Mouse (Mus musculus) WW6 (cell line): Measurements from ENCODE around the gene Tpcn1.

Source experiments
- DNase-seq: peaks from one replicate; pipeline ENCODE4 v3.0.0-alpha.2; 2013; ENCODE audit warnings: low read depth, low spot score

Tpcn1 gene

DNA sequence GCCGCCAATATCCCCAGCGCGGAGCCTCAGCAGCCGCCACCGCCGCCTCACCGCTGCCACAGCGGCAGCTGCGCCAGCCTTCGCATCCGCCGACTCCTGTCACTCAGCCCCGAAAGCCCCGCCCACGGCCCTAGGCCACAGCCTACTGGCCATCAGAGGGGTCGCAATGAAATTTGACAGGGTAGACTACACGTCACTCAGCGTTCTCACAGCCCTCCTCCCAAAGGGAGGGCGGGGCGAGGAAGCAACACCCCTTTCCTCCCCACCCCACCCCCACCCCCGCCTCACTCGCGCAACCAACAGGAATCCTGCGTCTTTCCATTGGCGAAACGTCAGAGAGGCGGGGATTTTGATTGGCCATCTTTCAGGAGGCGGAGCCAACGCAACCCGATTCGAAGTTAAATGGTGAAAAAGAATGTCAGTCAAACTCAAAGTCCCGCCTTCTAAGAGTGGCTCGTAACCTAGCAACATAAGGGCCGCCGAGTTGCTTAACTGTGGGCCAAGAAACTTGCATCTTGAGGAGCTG is at the start of gene Tpcn1, which contains the start of gene Iqcd:
Tpcn1 (minus strand) TSS at position 105 of the 526 bp plus-strand sequence.
Iqcd (plus strand) TSS at position 448 of the 526 bp plus-strand sequence.
- peak; percentile 98 for DNase-seq

DNA sequence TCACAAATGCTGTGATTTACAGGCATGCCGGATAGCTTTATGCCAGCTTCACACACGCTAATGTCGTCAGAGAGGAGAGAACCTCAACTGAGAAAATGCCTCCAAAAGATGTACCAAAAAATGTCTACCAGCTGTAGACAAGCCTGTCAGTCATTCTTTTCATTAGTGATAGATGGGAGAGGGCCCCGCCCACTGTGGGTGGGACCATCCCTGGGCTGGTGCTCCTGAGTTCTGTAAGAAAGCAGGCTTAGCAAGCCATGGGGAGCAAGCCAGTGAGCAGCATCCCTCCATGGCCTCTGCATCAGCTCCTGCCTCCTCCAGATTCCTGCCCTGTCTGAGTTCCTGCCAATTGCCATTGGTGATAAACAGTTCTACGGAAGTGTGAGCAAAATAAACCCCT is 47.2 kb upstream of the Tpcn1 start:
- no peak for DNase-seq

DNA sequence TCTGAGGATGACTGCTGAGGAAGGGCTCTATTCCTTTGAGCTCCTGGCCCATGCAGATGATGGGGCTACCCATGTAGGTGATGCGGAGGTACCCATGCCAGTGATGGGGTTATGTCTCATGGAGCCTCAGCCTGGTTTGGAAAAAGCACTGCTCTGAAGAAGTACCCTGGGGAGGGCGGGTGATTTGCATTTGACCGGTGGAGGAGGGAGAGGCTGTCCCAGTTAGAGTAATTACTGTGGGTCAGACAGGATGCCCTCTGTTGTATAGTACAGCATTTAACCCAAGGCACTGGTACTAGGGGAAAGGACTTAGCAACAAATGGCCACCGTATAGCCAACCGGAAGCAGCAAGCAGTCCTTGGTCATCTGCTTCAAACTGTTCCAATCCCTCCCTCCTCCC is 46.4 kb upstream of the Tpcn1 start:
- no peak for DNase-seq

DNA sequence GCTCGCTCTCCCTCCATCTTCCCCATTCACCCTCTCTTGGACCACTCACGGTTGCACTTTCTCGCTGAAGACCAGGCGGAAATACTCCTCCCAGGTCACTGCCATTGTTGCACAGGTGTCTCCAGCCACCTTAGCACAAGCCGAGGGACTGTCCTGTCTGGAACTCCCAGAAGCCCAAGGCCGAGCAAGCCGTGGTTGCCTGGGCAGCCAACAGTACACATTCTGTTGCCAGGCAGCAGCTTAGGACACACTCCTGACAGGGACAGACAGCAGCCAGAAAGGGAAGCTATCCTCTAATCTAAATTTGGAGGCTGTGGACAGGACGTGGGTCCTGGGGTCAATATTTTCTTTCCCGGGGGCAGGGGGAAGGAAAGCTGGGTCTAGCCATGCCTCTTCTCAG is 45.7 kb upstream of the Tpcn1 start, which contains the start of gene Cfap73:
Cfap73 (minus strand) TSS at position 105 of the 400 bp plus-strand sequence.
- no peak for DNase-seq

DNA sequence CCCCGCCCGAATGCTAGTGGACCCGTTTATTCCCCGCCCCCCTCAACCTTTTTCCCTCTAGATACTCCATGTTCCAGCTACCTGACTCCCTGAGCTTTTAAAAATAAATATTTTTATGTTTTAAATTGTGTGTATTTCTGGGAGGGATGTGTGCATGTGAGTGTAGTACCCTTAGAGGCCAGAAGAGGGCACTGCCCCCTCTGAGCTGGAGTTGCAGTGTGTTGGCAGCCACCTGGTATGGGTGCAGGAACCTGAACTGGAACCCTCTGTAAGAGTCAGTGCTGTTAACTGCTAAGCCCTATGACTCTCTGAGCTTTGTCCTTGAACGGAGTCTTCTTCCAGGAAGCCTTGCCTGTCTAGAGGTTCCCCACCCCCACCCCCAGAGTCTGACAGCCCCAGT is 43.4 kb upstream of the Tpcn1 start:
- DNase-seq, result no peak

DNA sequence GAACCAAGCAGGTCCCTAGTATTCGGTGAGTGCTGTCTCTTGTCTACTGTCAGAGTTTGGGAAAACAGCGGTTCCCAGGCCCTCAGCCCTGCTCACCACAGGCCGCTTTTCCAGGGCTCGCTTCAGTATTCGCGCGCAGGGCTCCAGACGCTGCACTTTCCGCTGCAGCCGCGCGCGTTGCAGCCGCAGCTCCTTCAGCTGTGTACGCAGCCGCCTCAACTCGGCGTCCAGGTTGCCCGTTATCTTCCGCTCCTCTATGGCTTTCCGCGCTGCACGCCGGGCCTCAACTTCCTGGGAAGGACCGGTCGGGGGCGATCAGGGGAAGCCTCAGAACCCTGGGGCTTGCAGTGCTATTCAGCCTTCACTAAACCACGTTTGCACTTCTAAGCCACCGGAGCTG is 42.7 kb upstream of the Tpcn1 start:
- no peak for DNase-seq

DNA sequence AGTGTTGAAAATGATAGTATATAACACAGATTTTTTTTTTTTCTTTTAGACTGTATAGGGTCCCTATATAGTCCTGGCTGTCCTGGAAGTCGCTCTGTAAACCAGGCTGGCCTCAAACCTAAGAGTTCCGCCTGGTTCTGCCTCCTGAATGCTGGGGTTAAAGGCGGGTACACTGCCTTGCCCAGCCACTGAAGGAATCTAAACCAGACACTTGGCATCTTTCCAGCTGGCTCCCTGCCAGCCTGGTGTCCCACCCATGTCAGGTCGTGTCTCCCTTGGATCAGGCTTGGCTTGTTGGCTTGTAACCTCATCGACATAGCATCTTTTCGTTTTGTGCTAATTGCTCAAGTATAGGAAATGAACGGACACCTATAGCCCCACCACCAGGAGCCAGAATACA is 40.2 kb upstream of the Tpcn1 start:
- DNase-seq, result no peak

DNA sequence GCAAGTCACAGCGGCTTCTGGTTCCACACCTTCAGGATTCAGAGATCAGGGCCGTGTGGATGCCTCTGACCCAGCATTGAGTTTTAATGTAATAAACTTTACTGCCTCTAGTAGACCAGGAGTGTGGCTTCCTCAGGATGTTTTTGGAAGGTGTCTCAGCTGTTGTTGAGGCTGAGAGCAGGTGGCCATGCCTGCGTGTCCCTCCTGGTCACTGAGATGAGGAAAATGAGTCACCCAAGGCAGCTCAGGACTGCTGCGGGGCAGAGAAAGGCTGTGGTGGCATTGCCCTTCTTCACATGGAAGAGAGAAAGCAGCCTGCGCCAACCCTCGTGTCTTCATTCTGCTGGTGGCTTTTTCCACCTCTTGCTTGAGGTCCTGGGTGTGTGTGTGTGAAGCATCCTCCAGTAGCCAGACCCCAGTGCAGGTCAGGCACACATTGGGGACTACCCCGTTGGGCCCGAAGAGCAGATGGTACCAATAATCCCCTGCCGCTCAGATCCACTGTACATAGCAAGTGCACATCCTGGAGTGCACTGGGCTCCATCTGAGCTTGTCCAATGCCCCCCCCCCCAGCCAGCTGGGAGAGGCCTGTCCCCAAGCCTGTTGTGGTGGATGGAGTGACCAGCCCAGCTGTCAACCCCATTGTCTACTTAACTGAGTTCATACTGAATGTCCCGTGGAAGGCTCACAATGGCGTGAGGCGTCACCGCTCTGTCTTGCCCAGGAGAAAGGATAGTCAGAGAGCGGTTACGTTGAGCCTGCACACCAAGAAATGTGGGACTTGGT is 39.2 kb upstream of the Tpcn1 start:
- no peak for DNase-seq

DNA sequence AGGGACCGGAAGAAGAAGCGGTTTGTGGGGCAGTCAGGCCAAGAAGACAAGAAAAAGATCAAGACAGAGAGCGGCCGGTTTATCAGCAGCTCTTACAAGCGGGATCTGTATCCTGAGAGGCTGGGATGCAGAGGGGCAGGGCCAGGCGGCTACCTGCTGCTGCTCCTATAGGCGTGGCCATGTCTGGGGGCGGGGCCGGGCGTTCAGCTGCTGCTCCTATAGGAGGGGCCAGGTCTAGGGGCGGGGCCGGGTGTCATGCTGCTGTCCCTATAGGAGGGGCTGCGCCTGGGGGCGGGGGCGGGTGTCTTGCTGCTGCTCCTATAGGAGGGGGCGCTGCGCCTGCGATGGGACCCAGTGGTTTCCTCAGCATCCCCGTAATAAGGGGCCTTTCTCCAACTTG is 37.9 kb upstream of the Tpcn1 start:
- DNase-seq, result peak; percentile 89

DNA sequence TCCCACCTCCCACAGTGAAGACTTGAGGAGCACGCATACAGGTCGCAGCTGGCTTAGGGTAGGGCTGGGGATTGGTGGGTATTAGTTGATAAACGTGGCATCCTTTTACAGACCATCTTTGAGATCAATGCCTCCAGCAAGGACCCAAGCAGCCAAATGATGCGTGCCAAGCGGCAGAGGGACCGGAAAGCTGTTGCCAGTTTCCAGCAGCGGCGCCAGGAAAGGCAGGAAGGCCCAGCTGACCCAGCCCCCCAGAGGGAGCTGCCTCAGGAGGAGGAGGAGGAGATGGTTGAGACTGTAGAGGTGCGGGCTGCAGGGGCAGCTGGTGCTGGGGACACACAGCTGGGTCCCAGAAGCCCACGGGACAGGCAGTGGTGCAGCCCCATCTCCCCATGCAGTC is 36.0 kb upstream of the Tpcn1 start:
- DNase-seq, result no peak

DNA sequence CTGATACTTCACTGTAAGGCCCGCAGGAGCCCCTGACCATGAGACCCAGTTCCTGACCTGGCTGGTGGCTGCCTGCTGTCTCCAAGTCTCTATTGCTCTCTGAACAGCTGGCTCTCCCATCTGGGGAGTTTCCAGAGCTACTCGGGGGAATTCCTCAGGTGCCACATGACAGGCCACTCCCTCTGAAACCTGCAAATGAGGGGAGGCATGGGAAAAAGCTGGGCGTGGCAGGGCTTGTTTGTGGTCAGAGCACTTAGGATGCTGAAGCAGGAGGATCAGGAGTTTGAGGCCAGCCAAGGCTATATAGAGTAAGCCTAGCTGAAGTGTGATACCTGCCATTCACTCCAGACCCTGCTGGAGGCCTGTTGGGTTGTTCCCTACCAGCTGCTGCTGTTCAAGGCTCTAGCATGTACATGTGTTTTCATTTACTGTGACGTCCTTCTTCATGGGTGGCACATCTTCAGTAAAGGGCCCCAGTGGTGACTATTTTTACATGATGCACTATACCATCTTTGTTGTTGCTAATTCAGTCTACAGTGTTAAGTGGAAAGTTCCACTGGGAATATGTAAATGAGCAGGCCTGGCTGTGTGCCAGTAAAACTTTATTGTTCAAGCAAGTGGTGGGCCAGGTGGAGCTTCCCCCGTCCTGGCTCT is 33.9 kb upstream of the Tpcn1 start:
- DNase-seq, result no peak

DNA sequence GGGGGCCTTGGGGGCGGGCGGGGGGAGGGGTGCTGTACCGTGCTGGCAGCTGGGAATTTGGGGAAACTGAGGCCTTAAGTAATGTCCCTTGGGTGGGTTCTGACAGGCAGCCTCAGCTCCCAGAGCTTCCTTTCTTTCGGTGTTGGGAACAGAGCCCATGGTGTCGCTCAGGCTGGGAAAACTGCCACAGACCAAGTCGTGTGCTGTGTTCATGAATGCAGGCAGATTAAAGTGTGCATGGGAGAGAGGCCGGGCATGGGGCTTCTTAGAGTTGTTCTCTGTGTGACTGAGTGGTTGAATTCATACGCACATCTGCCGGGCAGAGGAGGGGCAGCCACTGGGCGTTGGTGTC is 33.3 kb upstream of the Tpcn1 start:
- DNase-seq, result no peak

DNA sequence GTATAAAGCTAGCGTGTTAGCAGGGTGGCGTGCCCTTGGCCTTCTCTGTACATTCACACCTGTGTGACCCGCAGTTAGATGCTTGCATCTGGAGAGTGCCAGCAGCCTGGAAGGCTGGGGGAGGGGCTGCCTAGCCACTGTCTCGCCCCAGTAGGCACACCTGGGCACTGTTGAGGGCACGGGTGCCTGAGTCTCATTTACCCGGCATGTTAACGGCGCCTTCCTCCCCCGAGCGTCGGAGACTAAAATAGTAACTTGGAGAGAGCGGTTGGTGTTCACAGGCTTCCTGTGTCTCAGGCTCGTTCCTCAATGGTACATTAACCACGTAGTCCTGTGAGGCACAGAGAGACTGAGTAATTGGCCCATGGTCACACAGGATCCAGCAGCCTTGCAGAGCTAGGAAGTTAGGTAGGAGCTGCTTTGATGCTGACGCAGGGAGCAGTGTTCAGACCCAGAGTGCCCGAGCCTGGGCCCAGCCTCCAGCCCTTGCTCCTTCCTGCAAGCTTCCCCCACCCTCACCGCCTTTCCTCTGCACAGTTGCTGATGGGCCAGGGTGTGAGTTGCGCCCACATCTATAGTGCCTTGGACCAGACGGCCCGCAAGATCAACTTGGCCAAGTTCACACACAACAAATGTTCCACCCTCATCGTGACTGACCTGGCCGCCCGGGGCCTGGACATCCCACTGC is 32.7 kb upstream of the Tpcn1 start:
- DNase-seq, result no peak

DNA sequence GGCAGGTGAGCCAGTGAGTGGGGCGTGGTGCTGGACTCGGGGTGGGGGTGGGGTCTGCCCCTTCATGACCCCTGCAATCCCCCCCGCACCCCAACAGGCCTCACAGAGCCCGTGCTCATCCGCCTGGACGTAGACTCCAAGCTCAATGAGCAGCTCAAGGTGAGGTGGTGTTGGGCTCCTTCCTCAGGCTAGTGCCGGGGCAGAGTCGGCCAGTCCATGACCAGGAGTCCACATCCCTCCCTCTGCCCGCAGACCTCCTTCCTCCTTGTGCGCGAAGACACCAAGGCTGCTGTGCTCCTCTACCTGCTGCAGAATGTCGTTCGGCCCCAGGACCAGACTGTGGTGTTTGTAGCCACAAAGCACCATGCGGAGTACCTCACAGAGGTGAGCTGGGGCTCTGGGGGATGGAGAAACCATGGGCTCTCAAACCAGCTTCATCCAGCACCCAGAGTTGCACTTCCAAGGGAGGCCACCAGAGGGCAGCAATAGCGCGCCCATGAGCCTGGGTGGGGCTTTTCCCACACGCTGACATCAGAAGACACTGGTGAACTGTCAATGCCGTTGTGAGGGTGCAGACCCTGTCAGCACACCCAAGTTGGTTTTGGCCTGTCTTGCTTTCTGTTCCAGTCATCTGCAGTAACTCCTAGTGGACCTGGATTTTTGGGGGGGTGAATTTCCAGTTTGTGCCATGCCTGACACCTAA is 32.1 kb upstream of the Tpcn1 start:
- DNase-seq, result no peak

DNA sequence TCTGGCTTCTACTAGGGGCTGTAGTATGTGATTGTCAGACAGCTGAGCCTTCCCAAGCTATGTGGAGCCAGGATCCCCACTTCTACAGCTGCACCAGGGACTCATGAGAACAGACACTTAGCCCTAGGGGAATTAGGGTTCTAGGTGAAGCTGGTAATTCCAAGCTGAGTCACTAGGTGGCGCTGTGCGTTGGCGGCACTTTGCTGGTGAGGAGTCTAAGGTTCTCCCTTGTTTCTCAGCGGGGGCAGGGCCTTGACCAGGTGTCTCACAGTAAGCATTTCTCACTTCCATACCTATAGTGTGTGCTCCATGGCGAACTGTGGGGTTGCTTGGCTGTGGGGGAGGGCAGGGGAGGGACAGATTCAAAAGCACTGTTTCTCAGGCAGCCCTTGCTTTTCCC is 30.7 kb upstream of the Tpcn1 start:
- DNase-seq, result no peak

DNA sequence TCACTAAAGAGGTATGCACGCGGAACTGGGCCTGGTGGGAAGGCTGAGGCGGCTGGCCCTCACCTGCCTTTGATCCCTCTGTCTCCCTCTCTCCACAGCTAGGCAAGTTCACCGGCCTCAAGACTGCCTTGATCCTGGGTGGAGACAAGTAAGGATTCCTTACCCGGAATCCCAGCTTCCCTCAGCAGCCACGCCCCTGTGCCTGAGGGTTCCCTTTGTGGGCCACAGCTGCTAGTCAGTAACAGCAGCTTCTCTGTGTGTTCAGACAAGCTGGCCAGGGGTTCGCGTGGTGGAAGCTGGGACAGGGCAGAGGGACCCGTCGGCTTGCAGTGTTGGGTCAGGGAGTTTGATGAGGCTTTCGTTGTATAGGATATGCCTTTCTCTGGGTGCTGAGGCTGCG is 30.3 kb upstream of the Tpcn1 start:
- no peak for DNase-seq

DNA sequence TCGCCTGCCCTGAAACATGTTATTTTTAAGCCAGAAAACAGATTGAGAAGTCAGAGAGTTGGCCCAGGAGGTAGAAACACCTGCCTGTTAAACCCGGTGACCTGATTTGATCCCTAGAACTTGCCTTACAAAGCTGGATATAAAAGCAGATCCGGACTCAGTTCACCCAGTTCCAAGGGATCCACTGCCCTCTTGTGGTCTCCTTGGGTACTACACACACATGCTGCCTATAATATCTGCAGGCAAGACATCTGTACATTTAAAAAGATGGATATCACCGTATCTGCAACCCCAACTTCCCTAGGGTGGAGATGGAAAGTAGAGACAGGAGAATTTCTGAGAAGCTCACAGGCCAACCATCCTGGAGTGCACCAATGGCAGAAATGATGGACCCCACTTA is 27.4 kb upstream of the Tpcn1 start:
- DNase-seq, result no peak

DNA sequence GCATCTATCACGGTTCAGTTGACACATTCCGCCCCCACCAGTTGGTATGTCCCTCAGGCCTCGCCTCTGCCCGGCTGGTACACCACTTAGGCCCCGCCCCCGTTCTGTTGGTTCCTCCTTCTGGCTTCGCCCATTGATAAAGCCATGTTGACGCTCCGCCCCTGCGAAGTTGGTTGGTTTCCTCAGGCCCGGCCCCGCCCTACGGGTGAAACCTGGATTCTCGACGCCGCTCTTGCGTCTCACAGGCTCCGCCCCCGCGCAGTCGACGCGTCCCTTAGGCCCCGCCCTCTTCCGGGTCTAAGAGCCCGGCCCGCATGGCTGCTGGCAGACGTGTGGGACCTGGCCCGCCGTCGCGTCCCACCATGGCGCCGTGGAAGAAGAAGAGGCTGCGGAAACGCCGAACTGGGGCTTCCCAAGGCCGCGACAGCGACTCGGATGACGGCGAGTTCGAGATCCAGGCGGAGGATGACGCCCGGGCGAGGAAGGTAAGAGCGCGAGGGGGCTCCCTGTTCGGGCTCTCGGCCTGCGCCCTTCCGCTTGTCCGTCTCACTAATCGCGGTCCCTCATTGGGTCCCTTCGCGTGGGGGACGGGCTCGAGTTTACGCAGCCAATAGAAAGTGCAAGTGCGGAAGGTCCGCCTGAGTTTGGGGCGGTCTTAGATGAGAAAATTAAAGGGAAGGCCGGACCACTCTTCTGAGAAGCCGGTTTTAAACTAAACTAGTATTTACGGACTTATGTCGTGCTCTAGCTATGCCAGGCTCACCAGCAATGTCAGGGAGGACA is 24.5 kb upstream of the Tpcn1 start:
- DNase-seq, result peak; percentile 99

DNA sequence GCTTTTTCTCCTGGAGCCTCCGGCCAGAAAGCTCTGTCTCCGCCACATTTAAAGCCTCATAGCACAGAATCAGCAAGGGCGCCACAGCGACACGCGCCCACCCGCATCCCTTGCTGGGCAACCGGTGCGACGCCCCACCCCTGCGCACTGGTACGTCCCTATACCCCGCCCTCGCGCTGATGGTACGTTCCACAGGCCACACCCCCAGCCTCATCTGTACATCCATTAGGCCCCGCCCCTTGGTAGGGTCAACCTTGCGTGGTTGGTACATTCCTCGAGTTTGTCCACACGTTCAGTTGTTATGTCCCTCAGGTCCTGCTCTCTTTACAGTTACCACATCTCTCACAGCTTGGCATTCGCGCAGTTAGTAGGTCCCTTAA is 24.0 kb upstream of the Tpcn1 start, which contains the start of the genes Rita1 and Ddx54:
Rita1 (minus strand) TSS at position 148 of the 380 bp plus-strand sequence.
Ddx54 (plus strand) TSS at position 298 of the 380 bp plus-strand sequence.
- DNase-seq, result no peak

DNA sequence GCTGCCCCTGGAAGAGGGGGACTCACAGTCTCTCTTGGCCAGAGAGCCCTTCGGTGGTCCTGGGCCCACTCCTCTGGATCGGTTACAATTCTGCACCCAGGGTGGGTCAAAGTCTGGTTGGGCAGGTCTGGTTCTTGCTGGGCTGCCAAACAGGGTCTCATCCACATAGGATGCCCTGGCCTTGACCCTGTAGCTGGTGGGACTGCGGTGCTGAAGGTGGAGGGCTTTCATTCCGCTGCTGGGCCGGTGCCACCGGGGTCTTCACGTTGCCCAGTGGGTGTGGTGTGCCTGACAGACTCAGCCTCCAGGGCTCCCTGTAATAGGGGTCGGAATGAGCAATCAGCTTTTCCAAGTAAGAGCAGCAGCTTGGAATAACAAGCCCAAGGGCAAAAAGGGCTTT is 22.9 kb upstream of the Tpcn1 start:
- DNase-seq, result no peak

DNA sequence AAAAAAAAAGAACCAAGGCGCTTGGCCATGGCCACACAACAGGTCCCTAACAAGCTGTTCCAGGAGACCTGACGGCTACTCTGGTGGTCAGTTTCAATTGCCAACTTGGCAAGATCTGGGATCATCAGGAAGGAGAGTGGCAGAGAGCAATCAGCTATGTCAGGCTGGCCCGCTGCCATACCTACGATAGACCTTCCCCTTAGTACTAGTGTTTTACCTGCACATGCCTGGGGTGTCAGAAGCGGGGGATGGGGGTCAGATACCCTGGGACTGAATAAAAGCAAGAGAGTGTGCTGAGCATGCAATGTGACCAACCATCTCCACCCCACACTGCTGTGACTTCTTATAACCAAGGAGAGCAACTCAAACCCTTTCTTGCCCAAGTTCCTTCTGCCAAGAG is 22.4 kb upstream of the Tpcn1 start:
- DNase-seq, result no peak
